Mouse (Mus musculus): ENCODE data around the gene Kazald1.

GRCm38 (mm10) chr19:45073871-45074542 is 1.0 kb upstream of the Kazald1 start:
- TF ChIP-seq CTCF (IDR thresholded peaks at IDR 0.05; ENCODE audit: low read depth, low read length) (peak; percentile 93), POLR2A (IDR thresholded peaks at IDR 0.05; ENCODE audit: extremely low read depth, insufficient read depth, low read length) (no peak)

Measured in liver, adult 2 months (tissue).